Mouse (Mus musculus) E14TG2a.4 (cell line): ENCODE data around the gene Lnpep.

Experiments used
- CTCF ChIP-seq: conservative IDR thresholded peaks from 2 replicates; pipeline ENCODE4 v1.5.1; 2014; ENCODE audit warnings: low read length
- NANOG ChIP-seq: IDR thresholded peaks from 2 replicates; pipeline ENCODE4 v1.6.1; 2014; ENCODE audit warnings: borderline replicate concordance, low read length, mixed read lengths
- POU5F1 ChIP-seq: IDR thresholded peaks from 2 replicates; pipeline ENCODE4 v1.6.1; 2014; ENCODE audit warnings: low read length, borderline replicate concordance

GRCm38 (mm10) chr17:17612336-17612735, 12.5 kb downstream of the Lnpep start:
- TF ChIP-seq CTCF (no peak), NANOG (peak; percentile 93), POU5F1 (no peak)
